Mouse (Mus musculus) adipocyte (in vitro differentiated cells): Measurements from ENCODE around the gene Vegfa.

Experiments
- DNase-seq: peaks from one replicate; pipeline ENCODE4 v3.0.0-alpha.2; 2016; ENCODE audit warnings: low spot score

The Vegfa gene

DNA sequence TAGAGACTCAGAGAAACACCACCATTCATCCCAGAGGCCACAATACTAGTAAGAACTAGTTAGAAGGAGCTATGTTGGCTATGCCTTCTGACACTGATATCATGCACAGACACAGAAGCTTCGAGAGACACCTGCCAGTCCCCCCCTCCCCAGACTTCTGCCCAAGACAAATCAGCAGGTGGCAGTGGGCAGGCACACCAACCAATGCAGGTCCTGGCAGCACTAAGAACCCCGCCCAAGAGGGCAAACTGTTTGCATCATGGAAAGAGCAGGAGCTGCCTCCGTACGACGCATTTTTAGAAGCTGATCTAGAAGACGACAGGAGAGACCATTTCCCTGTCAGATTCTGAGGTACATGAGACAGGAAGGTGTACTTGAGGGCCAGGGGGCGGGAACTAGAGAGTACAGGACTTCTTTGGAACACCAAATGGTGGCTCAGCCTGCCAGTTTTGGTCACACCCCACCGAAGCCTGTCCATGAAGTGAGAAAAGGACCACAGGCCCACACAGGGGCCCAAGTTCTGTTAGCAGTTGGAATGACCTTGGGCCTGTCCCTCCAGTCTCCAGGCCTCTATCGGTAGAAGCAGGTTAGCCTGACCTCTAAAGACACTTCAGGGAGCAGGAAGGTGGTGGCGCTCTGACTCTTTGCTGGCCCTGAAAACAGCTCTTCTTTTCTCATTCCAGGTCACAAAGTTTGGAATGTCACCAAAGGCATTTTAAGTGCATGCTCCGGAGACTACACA lies 6.1 kb downstream of the Vegfa start:
- DNase-seq, result no peak

DNA sequence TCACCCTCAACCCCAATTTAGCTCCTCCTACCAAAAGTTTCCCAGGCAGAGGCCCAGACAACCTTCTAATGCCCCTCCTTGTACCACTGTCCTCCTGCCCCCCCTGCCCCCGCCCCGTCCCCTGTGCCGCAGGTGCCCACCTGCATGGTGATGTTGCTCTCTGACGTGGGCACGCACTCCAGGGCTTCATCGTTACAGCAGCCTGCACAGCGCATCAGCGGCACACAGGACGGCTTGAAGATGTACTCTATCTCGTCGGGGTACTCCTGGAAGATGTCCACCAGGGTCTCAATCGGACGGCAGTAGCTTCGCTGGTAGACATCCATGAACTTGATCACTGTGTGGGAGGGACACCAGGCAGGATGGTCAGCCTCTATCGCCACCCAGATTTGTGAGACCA lies 7.0 kb downstream of the Vegfa start:
- no peak for DNase-seq

DNA sequence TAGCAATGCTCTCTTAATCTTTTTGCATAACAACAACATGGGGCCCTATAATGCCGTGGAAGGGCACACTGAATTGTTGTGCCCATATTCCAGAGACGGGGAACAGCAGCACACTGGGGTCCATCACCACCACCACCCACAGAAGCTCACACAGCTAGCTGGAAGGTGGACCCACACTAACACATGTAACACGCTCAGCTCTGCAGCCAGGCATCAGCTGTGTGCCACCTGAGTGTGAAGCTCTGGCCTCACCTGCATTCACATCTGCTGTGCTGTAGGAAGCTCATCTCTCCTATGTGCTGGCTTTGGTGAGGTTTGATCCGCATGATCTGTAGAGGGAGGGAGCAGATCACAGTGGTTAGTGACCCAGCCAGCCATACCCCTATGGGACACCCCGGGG lies 8.0 kb downstream of the Vegfa start:
- DNase-seq, result no peak

DNA sequence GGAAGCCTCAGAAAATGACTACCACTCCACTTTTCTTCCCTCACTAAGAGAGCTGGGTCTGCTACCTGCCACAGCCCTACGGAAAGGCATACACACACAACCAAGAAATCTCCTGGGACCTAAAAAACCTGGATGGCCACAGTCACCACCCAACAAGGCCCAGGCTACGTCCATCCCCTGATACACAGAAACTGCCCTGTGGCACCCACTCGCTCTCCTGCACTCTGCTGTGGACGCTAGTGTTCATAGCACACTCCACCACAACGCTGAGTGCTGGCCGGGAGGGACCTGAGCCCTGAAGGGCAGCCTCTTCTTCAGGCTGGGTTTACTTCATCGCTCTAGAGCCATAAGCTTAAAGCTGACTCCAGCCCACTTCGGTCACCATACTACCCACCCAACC lies 8.6 kb downstream of the Vegfa start:
- no peak for DNase-seq

DNA sequence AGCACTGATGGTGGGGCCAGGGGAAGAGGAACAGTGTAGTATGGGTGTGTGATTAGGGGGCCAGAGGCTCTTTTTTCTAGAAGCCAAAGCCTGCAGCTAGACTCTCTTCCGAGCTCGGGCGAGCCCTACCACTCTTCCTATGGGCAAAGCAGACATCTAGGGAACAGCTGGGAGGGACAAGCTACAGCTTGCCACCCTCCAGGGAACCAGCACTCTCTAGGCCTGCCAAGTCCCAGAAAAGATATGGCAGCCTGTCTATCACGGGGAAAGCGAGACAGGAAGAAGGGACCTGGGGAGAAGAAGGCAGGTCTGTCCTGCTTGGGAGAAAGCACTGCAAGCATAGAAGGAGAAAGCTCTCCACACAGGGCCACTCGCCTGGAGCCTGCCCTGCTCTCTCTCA lies 9.2 kb downstream of the Vegfa start:
- no peak for DNase-seq

DNA sequence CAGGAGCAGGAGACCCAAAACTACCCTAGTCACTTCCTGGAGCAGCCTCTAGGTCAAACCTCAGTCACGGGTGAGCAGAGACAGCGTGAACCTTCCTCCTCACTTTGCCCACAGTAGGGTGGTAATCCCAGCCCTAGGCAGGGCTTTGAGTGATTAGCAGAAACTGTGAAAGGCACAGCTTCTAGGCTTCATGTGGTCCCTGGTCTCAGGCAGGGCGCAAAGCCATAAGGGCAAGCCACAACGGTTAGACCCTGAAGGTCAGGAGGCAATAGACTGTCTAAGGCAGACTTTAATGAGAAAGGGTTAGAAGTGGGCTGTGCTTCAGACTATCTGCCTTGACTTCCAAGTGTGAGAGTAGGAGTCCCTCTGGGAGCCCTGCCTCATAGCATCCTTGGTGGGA lies 9.7 kb downstream of the Vegfa start:
- DNase-seq, result no peak

DNA sequence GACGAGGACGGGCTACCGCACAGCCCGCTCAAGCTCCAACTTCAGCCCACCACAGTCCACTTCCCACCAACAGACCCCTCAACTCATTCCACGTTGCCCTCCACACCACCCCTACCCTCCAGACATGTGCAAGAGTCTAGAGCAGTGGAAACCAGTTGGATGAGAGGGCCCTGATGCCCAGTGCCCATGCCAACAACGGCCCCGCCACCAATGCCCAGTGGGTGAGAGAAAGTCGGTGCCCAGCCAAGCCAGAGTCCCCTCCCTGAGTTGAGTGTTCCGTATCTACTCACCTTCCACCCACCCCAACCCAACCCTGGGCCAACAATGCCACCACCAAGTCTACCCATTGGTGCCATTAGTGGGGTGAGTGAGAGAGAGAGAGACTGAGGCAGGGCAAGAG lies 10.4 kb downstream of the Vegfa start:
- DNase-seq, result no peak

DNA sequence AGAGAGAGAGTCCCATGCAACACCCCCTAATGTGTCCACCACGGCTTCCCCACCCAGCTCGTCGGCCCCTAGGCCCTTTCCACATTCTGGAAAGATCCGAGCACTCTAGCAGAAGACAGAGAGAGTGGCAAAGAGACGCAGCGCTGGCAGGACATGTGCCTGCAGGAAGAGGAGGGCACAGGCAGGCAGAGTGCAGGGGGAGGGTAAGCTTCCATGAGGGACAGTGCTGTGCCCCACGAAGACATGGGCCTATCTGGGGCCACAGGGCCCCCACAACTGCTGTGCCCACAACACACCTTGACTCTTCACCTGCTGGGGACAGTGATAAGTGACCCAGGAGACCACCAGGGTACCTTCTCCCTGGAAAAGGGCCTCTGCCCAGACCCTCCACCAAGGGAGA lies 11.0 kb downstream of the Vegfa start:
- DNase-seq, result no peak

DNA sequence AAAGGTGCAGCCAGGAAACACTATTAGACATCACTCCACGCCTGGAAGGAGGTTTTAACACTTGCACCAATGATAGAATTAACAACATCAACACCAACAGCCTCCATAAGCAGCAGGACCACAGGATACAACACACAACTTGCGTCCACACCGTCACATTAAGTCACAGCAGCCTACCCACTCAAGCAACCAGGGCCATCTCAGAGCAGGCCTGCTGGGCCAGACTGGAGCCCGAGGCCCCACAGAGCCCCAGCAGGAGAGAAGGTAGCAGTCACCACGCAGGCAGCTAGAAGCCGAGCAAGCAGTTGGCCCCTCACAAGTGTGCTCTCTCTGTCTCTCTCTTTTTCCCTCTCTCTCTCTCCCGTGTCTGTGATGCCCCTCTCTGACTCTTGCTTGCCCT lies 11.6 kb downstream of the Vegfa start:
- DNase-seq, result no peak

DNA sequence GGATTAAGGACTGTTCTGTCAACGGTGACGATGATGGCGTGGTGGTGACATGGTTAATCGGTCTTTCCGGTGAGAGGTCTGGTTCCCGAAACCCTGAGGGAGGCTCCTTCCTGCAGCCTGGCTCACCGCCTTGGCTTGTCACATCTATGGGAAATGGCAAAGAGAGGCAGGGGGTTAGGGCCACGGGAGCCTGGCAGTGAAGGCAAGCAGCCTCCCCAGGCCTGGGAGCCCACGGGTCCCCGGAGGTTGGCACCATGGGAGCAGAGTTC lies 13.5 kb downstream of the Vegfa start:
- DNase-seq, result no peak

DNA sequence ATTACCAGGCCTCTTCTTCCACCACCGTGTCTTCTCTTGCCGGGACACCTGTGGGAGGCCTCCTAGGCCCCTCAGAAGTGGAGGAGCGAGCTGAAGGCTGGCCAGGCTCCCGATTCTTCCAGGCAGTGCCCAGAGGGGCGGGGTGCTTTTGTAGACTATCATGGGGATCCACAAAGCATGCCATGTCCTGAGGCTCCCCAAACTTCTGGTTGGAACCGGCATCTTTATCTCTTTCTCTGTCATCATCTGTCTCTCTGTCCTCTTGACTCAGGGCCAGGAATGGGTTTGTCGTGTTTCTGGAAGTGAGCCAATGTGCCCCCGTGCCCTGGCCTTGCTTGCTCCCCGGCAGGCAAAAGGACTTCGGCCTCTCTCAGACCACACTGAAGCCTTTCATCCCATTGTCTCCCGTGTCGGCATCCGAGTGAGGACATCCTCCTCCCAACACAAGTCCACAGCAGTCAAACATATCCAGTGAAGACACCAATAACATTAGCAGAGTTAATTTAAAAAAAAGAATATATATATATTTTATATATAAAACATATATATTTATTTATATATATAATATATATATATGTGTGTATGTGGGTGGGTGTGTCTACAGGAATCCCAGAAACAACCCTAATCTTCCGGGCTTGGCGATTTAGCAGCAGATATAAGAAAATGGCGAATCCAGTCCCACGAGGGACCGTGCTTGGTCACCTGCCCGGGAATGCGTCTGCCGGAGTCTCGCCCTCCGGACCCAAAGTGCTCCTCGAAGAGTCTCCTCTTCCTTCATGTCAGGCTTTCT lies 14.0 kb downstream of the Vegfa start:
- no peak for DNase-seq

DNA sequence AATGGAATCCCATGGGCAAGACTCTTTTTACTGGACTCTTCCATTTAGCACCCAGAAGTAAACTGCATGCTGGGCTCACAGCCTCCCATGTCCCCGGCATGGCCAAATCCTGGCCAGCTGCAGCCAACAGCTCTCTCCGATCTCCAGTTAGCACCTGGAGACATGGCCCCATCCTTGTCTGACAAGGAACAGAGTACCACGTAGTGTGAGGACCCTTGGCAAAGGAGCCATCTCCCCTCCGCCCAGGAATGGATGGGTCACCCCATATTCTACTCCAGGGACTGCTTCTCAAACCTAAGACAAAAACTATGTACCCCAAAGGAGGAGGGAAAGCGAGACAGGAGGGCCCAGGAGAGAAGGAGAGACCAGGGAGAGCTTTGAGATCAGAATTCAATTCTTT lies 15.6 kb downstream of the Vegfa start:
- no peak for DNase-seq

DNA sequence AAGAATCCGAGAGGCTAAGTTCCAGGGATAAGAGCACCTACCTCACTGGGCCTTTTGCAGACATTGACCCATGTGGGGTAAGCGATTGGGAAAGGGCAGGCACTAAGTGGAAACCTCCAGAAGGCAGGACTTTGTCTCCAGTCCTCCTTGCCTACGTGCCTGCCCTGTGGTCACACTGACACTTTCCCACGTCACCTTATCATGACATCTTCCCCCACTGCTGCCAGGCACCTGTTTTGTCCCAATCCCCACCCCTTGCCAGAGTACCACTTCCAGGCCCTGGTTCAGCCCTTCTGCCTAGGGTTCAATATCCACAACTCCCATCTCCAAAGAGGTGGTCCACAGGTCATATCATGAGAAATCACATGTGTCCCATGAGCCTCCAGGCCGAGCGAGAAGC lies 16.2 kb downstream of the Vegfa start:
- DNase-seq, result peak; percentile 61

DNA sequence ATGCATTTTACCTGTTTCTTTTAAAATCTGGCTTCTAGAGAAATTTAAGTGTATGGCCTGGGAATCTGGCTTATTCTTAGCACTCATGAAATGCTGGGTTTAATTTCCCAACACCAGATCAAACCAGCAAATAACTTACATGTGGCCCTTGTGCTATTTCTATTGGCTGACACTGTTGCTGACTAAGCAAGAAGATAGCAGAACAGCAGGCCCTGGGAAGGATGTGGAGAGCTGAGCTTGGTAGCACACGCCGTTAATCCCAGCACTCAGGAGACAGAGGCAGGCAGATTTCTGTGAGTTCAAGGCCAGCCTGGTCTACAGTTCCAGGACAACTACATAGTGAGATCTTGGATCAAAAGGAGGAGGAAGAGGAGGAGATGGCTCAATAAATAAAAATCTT lies 17.2 kb downstream of the Vegfa start:
- DNase-seq, result peak; percentile 70

DNA sequence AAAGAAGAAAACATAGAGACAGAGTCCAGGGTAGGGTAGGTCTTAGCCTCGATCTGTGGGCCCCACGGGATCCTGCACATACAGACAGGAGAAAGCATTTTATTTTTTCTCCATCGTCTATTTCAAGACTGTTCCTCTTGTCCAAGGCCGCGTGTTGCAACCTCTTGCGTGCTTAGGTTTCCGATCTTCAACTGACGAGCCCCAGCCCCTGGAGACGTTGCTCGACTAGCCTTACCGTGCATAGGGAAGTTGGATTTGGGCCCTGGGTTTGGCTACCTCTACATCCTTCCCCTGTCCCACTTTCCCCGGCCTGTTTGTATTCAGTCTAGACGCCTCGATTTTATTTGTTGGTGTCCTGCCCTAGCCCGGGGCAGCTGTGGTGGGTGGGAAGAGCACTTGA lies 18.6 kb downstream of the Vegfa start:
- no peak for DNase-seq

DNA sequence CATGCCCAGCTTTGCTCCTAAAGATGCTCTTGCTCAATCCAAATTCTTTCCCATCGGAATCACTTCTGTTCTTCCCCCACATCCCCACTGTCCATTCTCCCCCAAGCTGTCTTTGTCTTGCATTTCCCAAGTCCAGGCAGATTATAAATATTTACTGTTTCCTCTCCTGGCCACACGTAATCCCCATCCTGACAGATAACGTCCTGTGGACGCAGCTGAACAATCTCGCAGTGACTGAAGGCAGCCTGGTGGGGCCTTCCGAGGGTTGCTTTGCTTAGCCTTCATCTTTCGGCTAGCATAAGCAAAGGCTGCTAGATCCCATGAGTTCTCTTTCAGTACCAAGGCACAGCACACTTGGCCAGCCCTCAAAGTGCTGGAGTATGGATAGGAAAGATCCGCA lies 20.0 kb downstream of the Vegfa start:
- no peak for DNase-seq

DNA sequence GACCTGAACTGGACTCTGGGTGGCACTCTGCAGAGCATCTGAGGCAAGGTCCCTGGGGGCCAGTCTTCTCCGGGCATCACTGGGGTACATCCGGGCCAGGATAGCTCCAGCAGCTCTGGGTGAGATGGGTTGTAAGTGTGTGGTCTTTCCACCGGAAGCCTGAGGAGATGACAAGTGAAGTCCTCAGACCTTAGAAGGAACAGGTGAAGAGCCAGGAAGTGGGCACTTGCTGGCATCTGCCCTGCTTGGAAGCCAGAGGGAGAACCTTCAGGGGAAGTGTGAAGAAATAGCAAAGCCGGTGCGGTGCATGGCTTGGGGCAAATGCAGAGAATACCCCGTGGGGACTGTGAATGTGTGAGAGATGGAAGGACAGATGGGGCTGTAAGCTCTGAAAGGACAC lies 21.7 kb downstream of the Vegfa start:
- DNase-seq, result no peak

DNA sequence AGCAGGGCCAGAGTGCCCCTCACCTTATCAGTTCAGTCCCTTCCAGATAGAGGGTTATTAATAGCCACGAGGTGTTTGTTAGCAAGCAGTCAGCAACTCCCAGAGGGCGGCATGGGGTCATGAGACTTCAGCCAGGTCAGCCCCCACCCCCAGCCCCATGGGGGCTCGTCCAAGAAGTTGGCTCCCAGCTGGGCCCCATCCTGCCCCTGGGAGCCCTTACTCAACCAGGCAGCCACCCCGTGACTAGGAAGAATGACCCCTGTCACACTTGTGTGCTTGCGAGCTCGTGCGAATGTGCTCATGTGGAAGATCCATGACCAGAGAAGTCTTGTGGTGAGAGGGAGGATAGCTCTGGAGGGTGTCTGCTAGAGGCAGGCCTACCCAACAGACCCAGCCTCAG lies 23.0 kb downstream of the Vegfa start:
- DNase-seq, result peak; percentile 81

DNA sequence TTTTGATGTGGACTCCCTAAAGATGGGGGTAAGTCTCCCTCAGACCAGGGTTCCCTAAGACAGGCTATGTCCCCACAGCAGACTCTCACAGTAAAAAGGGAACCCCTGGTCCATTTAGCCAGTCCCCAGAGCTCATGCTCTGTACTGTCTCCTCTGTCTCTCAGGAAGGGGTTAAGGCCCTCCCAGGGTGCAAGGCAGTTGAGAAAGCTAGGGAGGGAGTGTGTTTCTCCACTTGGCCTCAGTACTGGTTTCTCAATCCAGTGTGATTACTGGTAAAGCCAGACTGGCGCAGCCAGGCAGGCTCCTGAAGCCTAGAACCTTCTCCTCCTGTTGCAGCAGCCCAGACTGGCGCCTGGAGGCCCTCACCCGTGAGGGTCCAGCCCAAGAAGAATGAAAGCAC lies 26.7 kb downstream of the Vegfa start:
- DNase-seq, result peak; percentile 74

DNA sequence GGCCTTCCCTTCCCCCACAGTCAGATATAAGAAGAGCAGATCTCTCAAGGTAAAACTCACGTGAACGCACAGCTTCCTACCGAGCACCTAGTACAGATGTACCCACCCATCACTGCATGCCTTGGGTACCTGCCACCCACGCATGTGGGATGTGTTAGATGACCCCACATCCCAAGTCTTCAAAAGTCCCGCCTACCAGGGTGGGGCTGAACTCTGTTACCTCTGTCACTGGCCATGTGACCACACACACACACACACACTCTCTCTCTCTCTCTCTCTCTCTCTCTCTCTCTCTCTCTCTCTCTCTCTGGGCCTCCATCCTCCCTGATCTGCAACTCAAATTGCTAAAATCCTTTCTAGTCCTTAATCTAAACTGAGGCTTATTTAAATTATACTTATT lies 27.7 kb downstream of the Vegfa start:
- no peak for DNase-seq

DNA sequence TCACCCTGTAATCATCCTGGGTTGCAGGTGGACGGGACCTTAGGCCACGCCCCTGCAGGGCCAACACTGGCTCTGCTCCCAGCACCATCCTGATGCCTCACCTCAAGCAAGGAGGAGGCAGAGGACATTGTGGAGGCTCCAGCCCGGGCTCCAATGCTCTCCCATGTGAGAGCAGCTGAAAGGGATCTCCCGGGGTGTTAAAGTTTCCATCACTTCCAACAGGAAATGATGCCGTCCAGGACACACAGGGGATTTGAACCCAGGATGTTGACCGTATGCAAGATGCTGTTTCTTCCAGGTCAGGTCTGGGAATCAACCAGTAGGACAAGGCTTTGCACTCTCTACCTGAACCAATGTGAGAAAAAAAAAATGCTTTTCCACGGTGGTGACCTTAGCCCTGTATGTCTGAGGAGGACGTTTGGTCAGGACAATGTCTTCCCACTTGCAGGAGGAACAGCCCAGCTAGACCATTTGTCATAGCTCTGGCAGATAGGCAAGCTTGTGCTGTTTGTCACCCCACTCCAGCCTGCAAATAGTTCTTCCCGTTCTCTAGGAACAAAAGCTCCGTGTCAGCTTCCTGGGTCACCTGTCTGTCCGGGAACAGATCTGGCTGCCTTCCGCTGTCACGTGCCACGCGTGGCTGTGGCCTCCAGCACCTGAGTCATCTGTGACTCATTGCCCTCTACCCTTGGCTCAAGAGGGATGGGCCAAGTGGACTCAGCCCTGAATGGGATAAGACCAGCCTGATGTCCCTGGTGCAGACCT lies 28.3 kb downstream of the Vegfa start:
- DNase-seq, result no peak

DNA sequence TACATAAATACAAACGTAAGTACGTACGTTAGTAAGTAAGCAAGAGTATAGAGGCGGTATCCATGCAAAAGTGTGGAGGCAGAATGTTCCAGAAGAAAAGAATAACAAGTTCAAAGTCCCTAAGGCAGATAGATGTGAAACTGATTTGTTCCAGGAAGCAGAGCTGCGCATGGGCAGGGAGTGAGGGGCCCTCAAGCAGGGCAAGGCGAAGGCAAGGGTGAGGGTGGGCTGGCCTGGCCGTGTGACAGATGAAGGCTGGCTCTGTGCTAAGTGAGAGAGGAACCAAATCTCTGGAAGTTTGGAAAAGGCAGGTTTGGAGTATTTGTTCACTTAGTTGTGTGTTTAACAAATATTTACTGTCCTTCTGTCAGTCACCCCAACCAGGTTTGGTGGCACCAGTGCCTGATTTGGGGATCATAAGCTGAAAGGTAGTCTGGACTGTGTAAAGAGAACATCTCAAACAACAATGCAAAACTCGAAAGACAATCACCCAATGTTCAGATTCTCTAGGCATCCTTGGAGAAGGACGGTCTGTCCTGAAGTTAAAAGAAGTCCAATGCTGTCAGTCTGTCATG lies 32.7 kb downstream of the Vegfa start:
- DNase-seq, result no peak

DNA sequence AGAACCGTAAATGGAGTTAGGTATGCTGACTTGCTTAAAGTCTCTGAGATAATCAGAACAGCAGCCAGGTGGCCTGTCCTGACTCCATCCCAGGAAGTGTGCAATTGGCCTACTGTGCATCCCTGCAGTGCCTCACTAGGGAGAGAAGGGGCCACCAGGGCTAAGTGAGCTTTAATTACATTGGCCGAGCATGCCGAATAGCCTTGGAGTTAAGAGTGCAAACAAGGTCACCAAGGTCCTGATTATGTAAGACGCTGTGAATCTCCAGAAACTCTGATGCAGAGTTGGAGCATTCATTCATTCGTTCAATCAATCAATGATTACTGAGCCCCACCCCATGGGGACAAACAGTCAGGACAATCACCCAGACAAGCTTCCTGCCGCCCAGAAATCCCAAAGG lies 33.8 kb downstream of the Vegfa start:
- no peak for DNase-seq
